Mouse (Mus musculus): ENCODE data around the gene Mtrf1l.

The Mtrf1l gene

DNA sequence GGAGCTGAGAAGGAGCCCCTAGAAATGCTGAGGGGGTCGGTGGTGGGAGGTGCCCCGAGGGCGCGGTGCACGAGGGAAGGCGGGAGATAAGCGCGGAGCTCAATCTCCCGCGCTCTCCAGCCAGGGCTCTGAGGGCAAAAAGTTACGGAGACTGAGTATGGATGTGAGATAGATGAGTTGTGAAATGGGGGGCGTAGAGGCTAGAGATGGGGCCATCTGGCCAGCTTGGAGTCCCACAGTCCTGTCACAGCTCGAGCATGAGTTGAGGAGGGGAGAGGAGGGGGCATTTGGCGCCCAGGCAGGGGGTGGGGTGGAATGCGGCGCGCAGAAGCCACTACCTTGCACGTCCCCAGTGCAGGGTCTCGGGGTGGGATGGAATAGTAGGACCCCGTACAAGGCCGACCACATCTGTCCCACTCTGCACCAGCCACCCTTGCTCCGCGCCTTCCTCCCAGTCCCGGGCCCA lies 19.0 kb downstream of the Mtrf1l start:
- DNase-seq (ENCODE audit: low spot score in 2 of 2), result peak; percentile 69 to 78

DNA sequence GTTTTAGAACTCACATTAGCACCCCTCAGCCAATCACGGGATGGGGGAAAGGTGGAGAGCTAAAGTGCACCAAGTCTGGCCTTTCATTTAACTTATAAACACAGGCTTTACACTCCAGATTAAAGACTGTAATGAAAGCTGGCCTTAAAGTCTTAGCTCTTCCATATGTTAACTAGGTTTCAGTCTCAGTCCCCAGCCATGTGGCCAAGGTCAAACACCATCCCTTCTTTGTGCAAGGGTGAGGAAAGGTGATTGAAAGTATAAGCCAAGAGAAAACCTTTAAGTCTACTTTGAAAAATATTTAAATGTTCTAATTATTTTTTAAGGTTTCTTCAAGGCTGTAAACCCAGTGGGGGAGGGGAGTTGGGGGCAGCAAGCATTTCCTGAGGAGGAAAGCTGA lies 20.0 kb downstream of the Mtrf1l start:
- DNase-seq (ENCODE audit: low spot score in 2 of 2), result no peak

DNA sequence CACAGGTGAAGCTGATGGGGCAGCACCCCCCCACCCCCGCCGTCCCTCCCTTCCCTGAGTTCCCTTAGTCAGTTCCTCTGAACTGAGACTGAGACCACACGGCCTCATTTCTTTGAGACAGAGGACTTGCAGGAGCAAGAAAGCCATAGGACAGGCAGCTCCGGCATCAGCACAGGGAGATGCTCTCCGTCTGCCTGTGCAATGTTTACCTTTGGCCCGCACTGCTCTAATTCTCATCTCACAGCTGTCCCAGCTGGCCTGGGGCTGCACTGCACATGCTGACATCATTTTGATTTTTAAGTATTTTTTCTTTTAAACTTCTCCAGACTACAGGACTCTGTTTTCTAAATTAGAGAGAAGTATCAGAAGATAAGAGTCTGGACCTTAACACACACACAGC lies 20.8 kb downstream of the Mtrf1l start:
- no peak for DNase-seq (ENCODE audit: low spot score in 2 of 2)

DNA sequence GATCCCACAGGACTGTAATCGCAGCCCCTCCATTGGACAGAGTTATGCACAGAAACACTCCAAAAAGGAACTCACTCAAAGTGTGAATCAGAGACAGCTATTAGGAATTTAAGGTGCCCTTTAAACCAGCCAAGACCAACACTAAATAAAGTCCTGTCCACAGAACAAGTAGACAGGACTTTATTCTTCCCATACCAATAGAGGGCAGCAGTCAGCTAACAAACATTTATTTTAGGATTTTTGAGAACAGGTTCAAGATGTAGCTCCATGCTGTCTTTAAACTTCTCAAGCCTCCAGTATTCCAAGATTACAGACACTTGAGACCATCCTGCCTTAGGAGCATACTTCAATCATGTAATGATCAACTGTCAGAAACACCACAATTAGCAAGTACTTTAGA lies 23.2 kb downstream of the Mtrf1l start:
- no peak for DNase-seq (ENCODE audit: low spot score in 2 of 2)

DNA sequence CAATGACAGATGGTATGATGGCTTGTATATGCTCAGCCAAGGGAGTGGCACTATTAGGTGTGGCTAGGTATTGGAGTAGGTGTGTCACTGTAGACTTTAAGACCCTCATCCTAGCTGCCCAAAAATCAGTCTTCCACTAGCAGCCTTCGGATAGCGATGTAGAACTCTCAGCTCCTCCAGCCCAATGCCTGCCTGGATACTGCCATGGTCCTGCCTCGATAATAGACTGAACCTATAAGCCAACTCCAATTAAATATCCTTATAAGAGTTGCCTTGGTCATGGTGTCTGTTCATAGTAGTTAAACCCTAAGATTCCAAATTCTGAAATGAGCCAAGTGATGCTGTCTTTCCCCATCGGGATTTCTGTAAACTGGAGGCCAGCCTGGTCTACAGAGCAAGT lies 25.6 kb downstream of the Mtrf1l start:
- no peak for DNase-seq (ENCODE audit: low spot score in 2 of 2)

DNA sequence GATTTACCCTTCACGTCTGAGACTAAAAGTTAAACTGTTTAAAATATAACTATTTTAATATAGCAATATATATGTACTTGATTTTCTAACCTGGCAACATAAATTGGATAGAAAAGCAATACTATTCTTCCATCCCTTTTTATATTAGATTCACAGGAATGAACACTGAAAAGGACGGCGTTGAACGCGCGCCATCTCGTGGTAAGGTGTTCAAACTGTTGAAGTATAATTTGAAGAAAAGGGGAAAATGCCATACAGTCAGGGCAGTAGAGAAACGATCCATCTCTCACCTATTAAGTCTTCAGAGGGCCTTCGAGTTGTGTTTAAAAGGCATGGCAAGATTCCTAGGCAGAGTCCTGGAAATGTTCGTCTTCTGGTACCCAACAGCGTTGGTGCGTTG lies 33.1 kb downstream of the Mtrf1l start:
- DNase-seq (ENCODE audit: low spot score in 2 of 2), result no peak

DNA sequence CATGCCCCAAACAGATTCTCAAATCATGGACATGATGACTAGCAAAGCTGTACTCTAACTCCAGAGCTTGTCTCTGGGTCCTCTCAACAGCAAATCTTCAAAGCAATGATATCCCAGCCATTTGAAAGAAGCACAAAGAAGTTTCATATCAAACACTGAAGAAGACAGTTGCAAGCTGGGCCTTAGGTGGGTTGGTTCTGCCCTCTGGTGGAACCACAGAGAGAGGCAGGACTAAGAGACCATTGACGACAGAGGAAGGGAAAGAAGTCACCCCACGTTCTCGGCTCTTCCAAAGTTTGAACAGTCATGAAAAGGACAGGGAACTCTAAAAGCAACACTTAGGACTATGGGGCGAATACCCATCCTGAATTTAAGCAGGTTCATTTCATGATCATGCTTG lies 36.8 kb downstream of the Mtrf1l start:
- no peak for DNase-seq (ENCODE audit: low spot score in 2 of 2)
